Mouse (Mus musculus) ZHBTc4 (cell line): ENCODE measurements around the gene Mis18bp1.
"Not testable (repeated sequence)": the region's sequence is repeated elsewhere in the genome, so short reads cannot be mapped to it uniquely, and the experiment has no call there.

ENCODE experiments used
- DNase-seq: peaks from one replicate; pipeline ENCODE4 v3.0.0-alpha.2; 2011; ENCODE audit warnings: low read depth, low spot score

Mis18bp1 gene

GRCm38 (mm10) chr12:65172021-65172951, at the start of gene Mis18bp1:
Gene Mis18bp1, minus strand, starts transcription at chr12:65172604.
- DNase-seq, result peak; percentile 99

- DNase-seq, result peak; percentile 38
These were observed 44.0 kb upstream of the Mis18bp1 start for GRCm38 (mm10) chr12:65216404-65216840.

GRCm38 (mm10) chr12:65206431-65206830, 34.0 kb upstream of the Mis18bp1 start:
- peak; percentile 80 for DNase-seq

- no peak for DNase-seq
These were observed 29.4 kb upstream of the Mis18bp1 start for GRCm38 (mm10) chr12:65201812-65202211.

- no peak for DNase-seq
These were observed 21.7 kb upstream of the Mis18bp1 start for GRCm38 (mm10) chr12:65194003-65194530.

GRCm38 (mm10) chr12:65189213-65189612, 16.8 kb upstream of the Mis18bp1 start:
- no peak for DNase-seq

- no peak for DNase-seq
These were observed 15.0 kb upstream of the Mis18bp1 start for GRCm38 (mm10) chr12:65187365-65187764.

- DNase-seq, result peak; percentile 27
These were observed 1.3 kb upstream of the Mis18bp1 start for GRCm38 (mm10) chr12:65173736-65174135.

GRCm38 (mm10) chr12:65172959-65173358, 555 bp upstream of the Mis18bp1 start:
- DNase-seq, result not testable (repeated sequence)

GRCm38 (mm10) chr12:65136121-65136520, 36.3 kb downstream of the Mis18bp1 start:
- peak; percentile 50 for DNase-seq

- peak; percentile 72 for DNase-seq
These were observed 53.0 kb downstream of the Mis18bp1 start for GRCm38 (mm10) chr12:65119451-65119850.

GRCm38 (mm10) chr12:65118968-65119367, 53.4 kb downstream of the Mis18bp1 start:
- peak; percentile 66 for DNase-seq

- DNase-seq, result peak; percentile 91
These were observed 57.4 kb downstream of the Mis18bp1 start for GRCm38 (mm10) chr12:65114978-65115377.

- DNase-seq, result peak; percentile 62
These were observed 58.5 kb downstream of the Mis18bp1 start for GRCm38 (mm10) chr12:65113925-65114324.

- DNase-seq, result peak; percentile 81
These were observed 59.6 kb downstream of the Mis18bp1 start for GRCm38 (mm10) chr12:65112811-65113210.

GRCm38 (mm10) chr12:65111503-65111902, 60.9 kb downstream of the Mis18bp1 start:
- DNase-seq, result peak; percentile 31

- peak; percentile 72 for DNase-seq
These were observed 63.7 kb downstream of the Mis18bp1 start for GRCm38 (mm10) chr12:65108746-65109145.
